Mouse (Mus musculus) lung, adult 2 months (tissue): ENCODE data around the gene Idua.

ENCODE experiments used
- CTCF ChIP-seq: fragments of 200-500 bp; IDR thresholded peaks from 2 replicates; pipeline ENCODE4 v1.5.1; 2011; ENCODE audit warnings: mild to moderate bottlenecking, low read length, control low read depth; ENCODE audit not compliant: insufficient read depth
- POLR2A ChIP-seq: fragments of 200-500 bp; IDR thresholded peaks from 2 replicates; pipeline ENCODE4 v1.6.1; 2011; ENCODE audit warnings: low read depth, mild to moderate bottlenecking, control low read depth, low read length, borderline replicate concordance; ENCODE audit errors: extremely low read depth

DNA sequence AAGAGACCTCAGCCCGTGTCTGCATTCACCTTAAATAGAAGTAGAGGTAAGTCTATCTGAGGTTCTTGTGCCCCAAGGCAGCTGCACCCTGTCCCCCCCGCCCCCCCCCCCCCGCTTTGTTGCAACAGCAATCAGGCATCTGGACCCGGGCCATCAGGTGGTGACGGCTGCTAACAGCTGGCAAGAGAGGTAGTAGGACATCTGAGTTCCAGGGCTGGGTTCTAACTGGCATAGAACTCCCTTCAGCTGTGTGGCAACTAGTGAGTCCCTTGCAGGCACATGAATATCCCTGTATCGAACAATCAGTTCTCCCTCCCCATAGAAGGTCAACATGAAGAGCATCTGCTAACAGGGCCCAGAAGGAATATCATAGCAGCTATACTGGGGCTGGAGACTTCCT is 51.8 kb downstream of the Idua start:
- no peak for TF ChIP-seq CTCF
- no peak for TF ChIP-seq POLR2A
